Mouse (Mus musculus) lung, adult 2 months (tissue): ENCODE data around the gene Tle3.

ENCODE experiments used
- CTCF ChIP-seq: fragments of 200-500 bp; IDR thresholded peaks from 2 replicates; pipeline ENCODE4 v1.5.1; 2011; ENCODE audit warnings: mild to moderate bottlenecking, low read length, control low read depth; ENCODE audit not compliant: insufficient read depth
- POLR2A ChIP-seq: fragments of 200-500 bp; IDR thresholded peaks from 2 replicates; pipeline ENCODE4 v1.6.1; 2011; ENCODE audit warnings: low read depth, mild to moderate bottlenecking, control low read depth, low read length, borderline replicate concordance; ENCODE audit errors: extremely low read depth

DNA sequence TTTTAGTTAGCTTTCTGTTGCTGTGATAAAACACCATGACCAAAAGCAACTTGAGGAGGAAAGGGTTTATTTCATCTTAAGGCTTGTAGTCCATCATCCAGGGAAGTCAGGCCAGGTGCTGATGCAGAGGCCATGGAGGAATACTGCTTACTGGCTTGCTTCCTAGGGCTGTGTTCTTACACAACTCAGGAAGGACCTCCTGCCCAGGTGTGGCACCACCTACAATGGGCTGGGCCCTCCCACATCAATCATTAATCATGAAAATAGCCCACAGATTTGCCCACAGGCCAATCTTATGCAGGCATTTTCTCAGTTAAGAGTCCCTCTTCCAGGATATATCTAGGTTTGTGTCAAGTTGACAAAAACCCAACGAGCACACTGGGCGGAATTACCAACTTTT is 31.8 kb upstream of the Tle3 start:
- no peak for TF ChIP-seq CTCF
- TF ChIP-seq POLR2A, result no peak
